Mouse (Mus musculus): ENCODE measurements around the gene Ppa1.

Ppa1 gene

GRCm38 (mm10) chr10:61695703-61696559 lies 47.6 kb downstream of the Ppa1 start:
- no peak for DNase-seq (ENCODE audit: low read depth, low spot score)

- no peak for DNase-seq (ENCODE audit: low read depth, low spot score)
Measured at GRCm38 (mm10) chr10:61696560-61696823, 48.1 kb downstream of the Ppa1 start.

- DNase-seq (ENCODE audit: low read depth, low spot score), result no peak
Measured at GRCm38 (mm10) chr10:61697028-61697427, 48.7 kb downstream of the Ppa1 start.

- no peak for DNase-seq (ENCODE audit: low read depth, low spot score)
Measured at GRCm38 (mm10) chr10:61704663-61705062, 56.3 kb downstream of the Ppa1 start.

- DNase-seq (ENCODE audit: low read depth, low spot score), result no peak
Measured at GRCm38 (mm10) chr10:61706412-61707375, 58.3 kb downstream of the Ppa1 start.

GRCm38 (mm10) chr10:61713601-61714000 lies 65.2 kb downstream of the Ppa1 start:
- no peak for DNase-seq (ENCODE audit: low read depth, low spot score)

- DNase-seq (ENCODE audit: low read depth, low spot score), result no peak
Measured at GRCm38 (mm10) chr10:61714146-61714545, 65.8 kb downstream of the Ppa1 start.

GRCm38 (mm10) chr10:61714771-61715461 lies 66.6 kb downstream of the Ppa1 start, which contains the start of gene Aifm2:
Aifm2 (plus strand) TSS chr10:61715263.
- DNase-seq (ENCODE audit: low read depth, low spot score), result no peak

GRCm38 (mm10) chr10:61715462-61715837 lies 67.1 kb downstream of the Ppa1 start:
- no peak for DNase-seq (ENCODE audit: low read depth, low spot score)

- no peak for DNase-seq (ENCODE audit: low read depth, low spot score)
Measured at GRCm38 (mm10) chr10:61715996-61716864, 67.9 kb downstream of the Ppa1 start.

GRCm38 (mm10) chr10:61717406-61718296 lies 69.3 kb downstream of the Ppa1 start:
- DNase-seq (ENCODE audit: low read depth, low spot score), result no peak

GRCm38 (mm10) chr10:61720331-61720730 lies 72.0 kb downstream of the Ppa1 start:
- no peak for DNase-seq (ENCODE audit: low read depth, low spot score)

- no peak for DNase-seq (ENCODE audit: low read depth, low spot score)
Measured at GRCm38 (mm10) chr10:61722215-61722614, 73.9 kb downstream of the Ppa1 start.

- DNase-seq (ENCODE audit: low read depth, low spot score), result no peak
Measured at GRCm38 (mm10) chr10:61723271-61723670, 74.9 kb downstream of the Ppa1 start.
